Mouse (Mus musculus) bone marrow, adult 2 months (tissue): ENCODE measurements around the gene Stum.

Source experiments
- CTCF ChIP-seq: fragments of 200-500 bp; IDR thresholded peaks from 2 replicates; pipeline ENCODE4 v1.5.1; 2011; ENCODE audit warnings: low read length, control low read depth; ENCODE audit not compliant: control insufficient read depth, insufficient read depth
- POLR2A ChIP-seq: fragments of 200-500 bp; IDR thresholded peaks from 2 replicates; pipeline ENCODE4 v1.6.1; 2011; ENCODE audit warnings: low read depth, mild to moderate bottlenecking, control low read depth, low read length, borderline replicate concordance; ENCODE audit not compliant: control insufficient read depth

DNA sequence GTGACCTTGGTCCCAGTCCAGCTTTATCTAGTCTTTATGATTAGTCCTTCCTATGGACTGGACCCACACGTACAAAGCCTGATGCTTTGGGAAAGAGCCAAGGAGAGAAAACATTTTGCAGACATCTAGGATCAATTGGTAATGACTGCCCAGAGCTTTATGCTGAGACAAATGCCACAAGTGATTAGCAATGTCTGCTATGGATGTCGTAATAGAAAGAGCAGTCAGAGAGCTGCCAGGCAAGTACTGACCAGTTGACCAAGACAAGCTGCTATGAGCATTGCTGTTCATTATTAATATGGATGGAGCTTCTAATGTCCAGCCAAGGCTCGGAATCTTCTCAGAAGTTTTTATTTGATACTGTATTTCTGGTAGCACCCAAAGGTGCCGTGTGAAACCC is 43.8 kb downstream of the Stum start:
- TF ChIP-seq CTCF (no peak), POLR2A (no peak)
